Mouse (Mus musculus): ENCODE results near the gene Qprt. TPM values are rescaled to one million over a fixed set of nuclear protein-coding genes. Genes with fewer than 3 reads are reported as not detected.
A peak's percentile ranks its signal among the peaks of the same experiment; 100 is the strongest.

Qprt gene
- total RNA-seq, 1 experiment from 2014 or later = 0.21 TPM

DNA sequence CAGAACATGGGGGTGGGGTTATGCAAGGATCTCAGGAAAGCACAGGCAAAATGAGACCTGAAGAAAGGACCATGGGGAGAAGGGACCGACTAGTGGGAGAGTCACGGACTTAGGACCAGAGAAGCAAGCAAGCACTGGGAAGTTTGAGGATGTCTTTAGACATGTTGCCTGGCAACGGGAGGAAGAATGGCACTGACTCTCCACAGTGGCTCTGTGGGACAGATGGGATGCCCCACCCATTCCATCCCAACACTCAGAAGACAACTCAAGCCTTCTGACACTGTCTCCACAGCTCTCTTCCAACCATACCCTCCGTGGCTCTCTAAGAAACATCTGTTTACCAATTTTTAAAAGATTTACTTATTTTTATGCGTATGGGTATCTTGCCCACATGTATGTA is 11.1 kb upstream of the Qprt start:
- no peak for DNase-seq

- DNase-seq = no peak
Observed at GRCm38 (mm10) chr7:127129638-127130037, 7.6 kb upstream of the Qprt start.

GRCm38 (mm10) chr7:127121061-127121910 is 740 bp downstream of the Qprt start:
- DNase-seq = no peak

- DNase-seq = no peak
Observed at GRCm38 (mm10) chr7:127118671-127119445, 3.2 kb downstream of the Qprt start.

GRCm38 (mm10) chr7:127117948-127118347 is 4.1 kb downstream of the Qprt start:
- peak; percentile 52 for DNase-seq

DNA sequence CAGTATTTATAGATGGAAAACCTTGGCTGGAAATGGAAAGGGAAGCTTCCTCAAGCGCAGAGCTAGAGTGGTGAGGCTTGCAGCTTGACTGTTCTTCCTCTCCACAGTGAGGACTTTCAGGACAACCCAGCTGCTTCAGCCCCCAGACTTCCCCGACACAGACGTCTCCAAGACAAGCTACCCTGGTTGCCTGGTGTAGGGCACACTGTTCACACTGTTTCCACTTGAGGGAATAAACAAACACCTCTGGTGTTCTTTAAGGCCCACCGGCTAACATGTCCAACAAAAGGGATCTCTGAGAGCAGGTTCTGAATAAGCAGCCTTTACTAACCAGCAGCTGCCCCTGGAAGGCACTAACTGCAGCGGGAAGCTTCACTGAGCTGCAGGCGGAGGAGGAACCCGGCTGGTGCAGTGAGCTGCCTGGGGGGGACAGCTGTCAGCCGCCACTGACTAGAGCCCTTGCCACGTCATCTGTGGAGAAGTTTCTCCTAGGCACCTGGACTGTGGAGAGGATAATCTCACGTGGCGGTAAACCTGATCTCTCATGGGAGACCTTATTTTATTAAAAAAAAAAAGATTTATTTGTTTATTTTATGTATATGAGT is 5.6 kb downstream of the Qprt start:
- DNase-seq = no peak

DNA sequence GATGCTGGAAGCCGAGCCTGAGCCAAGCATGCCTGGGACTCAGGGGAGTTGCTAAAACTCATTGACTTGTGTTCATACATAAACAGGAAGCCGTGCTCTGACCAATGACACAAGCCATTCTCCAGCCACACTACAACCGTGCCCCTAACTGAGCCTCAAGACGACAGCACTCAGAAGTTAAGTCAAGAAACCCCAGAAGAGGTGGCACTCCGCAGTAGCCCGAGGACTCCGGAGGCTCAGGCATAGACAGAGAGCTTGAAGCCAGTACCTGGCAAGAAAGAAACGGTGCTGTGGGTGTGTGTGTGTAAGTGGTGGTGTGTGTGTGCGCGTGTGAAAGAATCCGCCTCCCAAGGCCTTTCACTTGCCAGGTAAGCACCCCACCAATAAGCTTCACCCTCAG is 7.1 kb downstream of the Qprt start:
- DNase-seq = no peak

GRCm38 (mm10) chr7:127113614-127114259 is 8.3 kb downstream of the Qprt start:
- no peak for DNase-seq

- DNase-seq = no peak
Observed at GRCm38 (mm10) chr7:127112921-127113597, 9.0 kb downstream of the Qprt start.

GRCm38 (mm10) chr7:127112251-127112841 is 9.7 kb downstream of the Qprt start:
- DNase-seq = no peak

GRCm38 (mm10) chr7:127111461-127111860 is 10.6 kb downstream of the Qprt start:
- DNase-seq = peak; percentile 65

- DNase-seq = peak; percentile 71
Observed at GRCm38 (mm10) chr7:127110239-127111007, 11.6 kb downstream of the Qprt start.

DNA sequence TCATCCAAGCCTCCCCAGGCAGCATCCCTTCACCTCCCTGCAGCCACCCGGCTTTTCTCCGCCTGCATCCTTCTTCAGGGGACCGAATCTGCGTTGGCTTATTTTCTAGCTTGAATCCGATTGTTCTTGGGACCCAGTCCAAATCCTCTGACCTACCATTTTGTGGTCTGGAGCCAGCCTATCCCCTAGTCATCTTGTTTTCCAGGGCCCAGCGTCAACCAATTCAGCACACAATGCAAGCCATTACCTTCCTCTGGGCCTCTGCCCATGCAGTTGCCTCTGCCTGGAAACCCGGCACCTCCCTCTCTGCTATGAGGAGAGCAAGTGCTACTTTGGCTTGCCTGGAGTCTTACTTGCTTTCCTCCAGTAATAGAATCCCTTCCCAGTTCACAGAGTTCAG is 16.5 kb downstream of the Qprt start:
- no peak for DNase-seq

DNA sequence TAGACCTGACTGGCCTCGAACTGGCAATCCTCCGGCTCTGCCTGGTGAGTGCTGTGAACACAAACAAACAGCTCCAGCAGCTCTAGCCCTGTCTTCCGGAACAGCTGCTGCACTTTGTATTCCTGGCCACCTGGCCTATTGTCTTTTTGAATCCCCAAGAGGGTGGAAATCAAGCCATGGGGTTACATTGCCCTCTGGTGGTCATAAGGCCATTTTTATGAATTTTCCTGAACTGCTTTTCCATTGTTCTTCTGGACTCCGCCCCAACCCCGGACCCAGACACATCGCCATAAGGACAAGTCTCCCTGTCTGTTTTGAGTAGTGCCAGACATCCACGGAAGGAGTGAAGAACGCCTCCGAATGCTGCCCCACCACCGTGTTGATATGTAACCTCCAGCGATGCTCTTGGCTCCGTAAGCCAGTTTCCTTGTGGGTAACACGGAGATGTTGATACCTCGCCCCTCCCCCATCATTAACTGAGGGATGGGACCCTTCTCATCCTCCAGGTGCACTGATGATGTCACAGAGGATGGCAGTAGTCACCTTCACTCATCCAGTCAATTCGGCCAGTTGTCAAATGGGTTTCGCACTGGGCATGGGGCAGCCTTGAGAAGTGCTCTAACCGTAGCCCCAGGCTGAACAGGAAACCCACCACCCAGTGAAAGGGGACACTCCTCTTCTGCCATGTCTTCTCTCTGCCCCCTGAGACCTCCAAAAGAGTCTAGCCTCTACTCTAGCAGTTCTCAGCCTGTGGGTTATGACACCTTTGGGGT is 17.3 kb downstream of the Qprt start:
- peak; percentile 58 for DNase-seq

DNA sequence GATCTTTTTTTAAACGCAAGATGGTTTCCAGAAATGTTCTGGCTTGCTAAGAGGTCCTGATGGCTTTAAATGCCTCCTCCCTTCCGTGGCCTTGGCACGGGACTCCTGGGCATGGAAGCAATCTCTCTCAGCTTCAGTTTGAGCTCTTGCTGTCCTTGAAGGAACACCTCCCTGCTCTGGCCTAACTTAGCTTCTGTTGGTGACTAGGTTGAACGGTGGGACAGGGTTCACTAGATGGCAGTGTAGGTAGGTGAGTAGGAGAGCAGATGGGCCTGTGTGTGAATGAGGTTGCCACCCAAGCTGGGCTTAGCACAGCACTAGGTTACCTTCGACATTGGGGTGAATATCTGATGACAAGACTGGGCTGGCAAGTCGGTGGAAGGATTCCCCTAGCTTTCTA is 18.1 kb downstream of the Qprt start:
- no peak for DNase-seq

GRCm38 (mm10) chr7:127102148-127102547 is 19.9 kb downstream of the Qprt start:
- DNase-seq = no peak

GRCm38 (mm10) chr7:127101451-127102016 is 20.5 kb downstream of the Qprt start:
- DNase-seq = no peak

- DNase-seq = no peak
Observed at GRCm38 (mm10) chr7:127099528-127099927, 22.5 kb downstream of the Qprt start.

GRCm38 (mm10) chr7:127098950-127099349 is 23.1 kb downstream of the Qprt start:
- DNase-seq = no peak

DNA sequence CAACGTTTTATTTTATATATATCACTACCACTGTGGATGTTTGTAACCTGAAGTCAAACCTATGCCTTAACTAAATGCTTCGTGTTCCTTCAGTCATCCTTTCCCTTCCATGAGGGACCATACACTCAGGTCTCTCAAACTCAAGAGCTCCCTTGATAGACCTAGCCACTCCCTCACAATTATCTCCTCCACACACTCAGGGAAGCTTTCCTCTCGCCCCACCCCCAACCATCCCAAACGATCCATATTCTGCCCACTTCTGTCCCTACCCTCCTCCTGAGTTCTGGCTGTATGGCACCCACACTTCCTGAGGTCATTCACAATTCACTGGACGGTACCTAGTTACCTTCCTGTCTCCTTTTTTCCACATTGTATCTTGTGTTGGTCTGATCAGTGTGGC is 23.5 kb downstream of the Qprt start:
- DNase-seq = no peak

All from adrenal gland, postnatal 25 days (tissue).